Mouse (Mus musculus) MN1 (cell line): Measurements from ENCODE around the gene Commd1.

Experiments used
- DNase-seq: peaks from one replicate; pipeline ENCODE4 v3.0.0-alpha.2; 2016; ENCODE audit warnings: low spot score

Gene Commd1

GRCm38 (mm10) chr11:22886991-22887390, 95.2 kb downstream of the Commd1 start:
- DNase-seq, result no peak

GRCm38 (mm10) chr11:22885350-22885749, 96.8 kb downstream of the Commd1 start:
- DNase-seq, result no peak

GRCm38 (mm10) chr11:22883676-22884075, 98.5 kb downstream of the Commd1 start:
- DNase-seq, result no peak

GRCm38 (mm10) chr11:22882926-22883325, 99.3 kb downstream of the Commd1 start:
- DNase-seq, result no peak

- DNase-seq, result no peak
Measured at GRCm38 (mm10) chr11:22880383-22881172, 101.6 kb downstream of the Commd1 start.

- DNase-seq, result no peak
Measured at GRCm38 (mm10) chr11:22879645-22880044, 102.5 kb downstream of the Commd1 start.

- DNase-seq, result no peak
Measured at GRCm38 (mm10) chr11:22876680-22877330, 105.4 kb downstream of the Commd1 start.

- DNase-seq, result no peak
Measured at GRCm38 (mm10) chr11:22875279-22875678, 106.9 kb downstream of the Commd1 start.

- DNase-seq, result no peak
Measured at GRCm38 (mm10) chr11:22874747-22875146, 107.4 kb downstream of the Commd1 start.

GRCm38 (mm10) chr11:22873383-22873782, 108.8 kb downstream of the Commd1 start:
- DNase-seq, result no peak

GRCm38 (mm10) chr11:22872307-22872680, 109.9 kb downstream of the Commd1 start:
- no peak for DNase-seq

GRCm38 (mm10) chr11:22871628-22872306, 110.4 kb downstream of the Commd1 start:
- DNase-seq, result peak; percentile 39

GRCm38 (mm10) chr11:22868582-22868981, 113.6 kb downstream of the Commd1 start:
- no peak for DNase-seq

GRCm38 (mm10) chr11:22867691-22868090, 114.5 kb downstream of the Commd1 start:
- DNase-seq, result no peak

GRCm38 (mm10) chr11:22865635-22866246, 116.4 kb downstream of the Commd1 start:
- peak; percentile 37 for DNase-seq

- no peak for DNase-seq
Measured at GRCm38 (mm10) chr11:22864305-22865060, 117.7 kb downstream of the Commd1 start.

GRCm38 (mm10) chr11:22863581-22863980, 118.6 kb downstream of the Commd1 start:
- no peak for DNase-seq

- DNase-seq, result no peak
Measured at GRCm38 (mm10) chr11:22861315-22861714, 120.9 kb downstream of the Commd1 start.

- no peak for DNase-seq
Measured at GRCm38 (mm10) chr11:22860335-22861227, 121.6 kb downstream of the Commd1 start, which contains the start of gene B3gnt2. Gene B3gnt2 (minus strand): TSS chr11:22860961.

GRCm38 (mm10) chr11:22859633-22860334, 122.4 kb downstream of the Commd1 start:
- DNase-seq, result peak; percentile 94
